Mouse (Mus musculus) small intestine, adult 2 months (tissue): Measurements from ENCODE around the gene Cd63. TPM values are rescaled to one million over a fixed set of nuclear protein-coding genes. Genes with fewer than 3 reads are reported as not detected.

Source experiments
- H3K27ac ChIP-seq: fragments of 200-500 bp; 2 replicates; pipeline ENCODE4 v1.5.1; 2012; ENCODE audit warnings: low read depth, low read length, control low read depth, inconsistent platforms; ENCODE audit not compliant: insufficient read depth
- H3K27me3 ChIP-seq: fragments of 200-500 bp; 2 replicates; pipeline ENCODE4 v1.6.1; 2012; ENCODE audit warnings: mild to moderate bottlenecking, moderate library complexity, low read length, inconsistent platforms; ENCODE audit not compliant: control insufficient read depth, insufficient read depth
- H3K36me3 ChIP-seq: fragments of 200-500 bp; 2 replicates; pipeline ENCODE4 v1.6.1; 2012; ENCODE audit warnings: mild to moderate bottlenecking, low read length, control low read depth, inconsistent platforms; ENCODE audit not compliant: control insufficient read depth, insufficient read depth
- H3K4me1 ChIP-seq: fragments of 200-500 bp; 2 replicates; pipeline ENCODE4 v1.6.1; 2012; ENCODE audit warnings: low read length, inconsistent platforms, mixed read lengths; ENCODE audit not compliant: control insufficient read depth, insufficient read depth, insufficient read length
- H3K4me3 ChIP-seq: fragments of 200-500 bp; 2 replicates; pipeline ENCODE4 v1.5.1; 2012; ENCODE audit warnings: low read depth, mild to moderate bottlenecking, control low read depth, inconsistent platforms, low read length, moderate library complexity
- CTCF ChIP-seq: fragments of 200-500 bp; IDR thresholded peaks from 2 replicates; pipeline ENCODE4 v1.5.1; 2012; ENCODE audit warnings: low read depth, mild to moderate bottlenecking, control low read depth, inconsistent platforms, low read length, moderate library complexity, mixed read lengths; ENCODE audit not compliant: insufficient replicate concordance, insufficient read length; ENCODE audit errors: extremely low read depth
- POLR2A ChIP-seq: fragments of 200-500 bp; IDR thresholded peaks from 2 replicates; pipeline ENCODE4 v1.6.1; 2012; ENCODE audit warnings: low read depth, mild to moderate bottlenecking, control low read depth, inconsistent platforms, low read length, moderate library complexity
- WGBS: fragments of 180-500 bp; shearing (Covaris S2); methylation state at CpG from one replicate; pipeline ENCODE4 v1.1.7; 2018; 5-methylcytosine and 5-hydroxymethylcytosine counted together
- polyA plus RNA-seq: library from polyadenylated mRNA; depleted of rRNA; stranded (reverse); fragments of >200 nt; gene quantifications from 2 replicates; pipeline ENCODE4 v1.2.3, GENCODE M21; 2012

Gene Cd63
- polyA plus RNA-seq, 1 experiment: 91.5 TPM

GRCm38 (mm10) chr10:128895952-128896693 lies 4.7 kb upstream of the Cd63 start:
- WGBS: 25% methylated on average over 17 of the region's 17 CpGs
- no peaks in the 10 kb centered on the region for H3K36me3 ChIP-seq
- H3K4me3 ChIP-seq: no peak overlapping the region
- peaks cover under 1% of the 10 kb centered on the region for H3K4me1 ChIP-seq
- no peak overlapping the region for H3K27ac ChIP-seq
- TF ChIP-seq CTCF (no peak), POLR2A (no peak)
- peaks cover 15% of the 10 kb centered on the region for H3K27me3 ChIP-seq

GRCm38 (mm10) chr10:128896807-128897206 lies 4.0 kb upstream of the Cd63 start:
- TF ChIP-seq CTCF: no peak
- no peak for TF ChIP-seq POLR2A
- Histone ChIP-seq H3K27me3 (peaks cover 12% of the 10 kb centered on the region), H3K4me3 (no peak overlapping the region), H3K27ac (no peak overlapping the region), H3K36me3 (no peaks in the 10 kb centered on the region), H3K4me1 (no peaks in the 10 kb centered on the region)
- WGBS: 31% methylated on average over 1 of the region's 1 CpGs

- 27% methylated on average over 1 of the region's 1 CpGs for WGBS
- H3K4me3 ChIP-seq: no peak overlapping the region
- no peaks in the 10 kb centered on the region for H3K4me1 ChIP-seq
- H3K27me3 ChIP-seq: peaks cover 7% of the 10 kb centered on the region; the same call in 1 of the 2 replicates
- TF ChIP-seq CTCF: no peak
- no peak for TF ChIP-seq POLR2A
- no peaks in the 10 kb centered on the region for H3K36me3 ChIP-seq
- H3K27ac ChIP-seq: no peak overlapping the region
Measured at GRCm38 (mm10) chr10:128897501-128897900, 3.3 kb upstream of the Cd63 start.

- Histone ChIP-seq H3K27ac (no peak overlapping the region), H3K4me1 (peaks cover 4% of the 10 kb centered on the region; the same call in 1 of the 2 replicates), H3K27me3 (peaks cover 7% of the 10 kb centered on the region; the same call in 1 of the 2 replicates), H3K4me3 (no peak overlapping the region), H3K36me3 (no peaks in the 10 kb centered on the region)
- 82% methylated on average over 6 of the region's 6 CpGs for WGBS
- no peak for TF ChIP-seq POLR2A
- no peak for TF ChIP-seq CTCF
Measured at GRCm38 (mm10) chr10:128899759-128900490, 864 bp upstream of the Cd63 start.

- H3K27ac ChIP-seq: no peak overlapping the region
- 0 out of 2 replicates have a peak, but pooled peaks cover 7% of the 10 kb centered on the region for H3K27me3 ChIP-seq
- H3K36me3 ChIP-seq: no peaks in the 10 kb centered on the region
- WGBS: 91% methylated on average over 1 of the region's 1 CpGs
- no peak for TF ChIP-seq CTCF
- no peak for TF ChIP-seq POLR2A
- H3K4me1 ChIP-seq: peaks cover 4% of the 10 kb centered on the region; the same call in 1 of the 2 replicates
- no peak overlapping the region for H3K4me3 ChIP-seq
Measured at GRCm38 (mm10) chr10:128901409-128901808, 620 bp downstream of the Cd63 start.

- Histone ChIP-seq H3K4me3 (no peak overlapping the region), H3K27ac (no peak overlapping the region), H3K36me3 (no peaks in the 10 kb centered on the region), H3K27me3 (no peaks in the 10 kb centered on the region), H3K4me1 (peaks cover 4% of the 10 kb centered on the region; the same call in 1 of the 2 replicates)
- TF ChIP-seq POLR2A (no peak), CTCF (no peak)
- 84% methylated on average over 3 of the region's 3 CpGs for WGBS
Measured at GRCm38 (mm10) chr10:128902409-128902988, 1.7 kb downstream of the Cd63 start.

GRCm38 (mm10) chr10:128904812-128905211 lies 4.0 kb downstream of the Cd63 start:
- Histone ChIP-seq H3K27me3 (no peaks in the 10 kb centered on the region; the same call in 1 of the 2 replicates), H3K4me3 (no peak overlapping the region), H3K27ac (no peak overlapping the region), H3K4me1 (peaks cover 7% of the 10 kb centered on the region; the same call in 1 of the 2 replicates), H3K36me3 (no peaks in the 10 kb centered on the region)
- WGBS: 48% methylated on average over 5 of the region's 5 CpGs
- no peak for TF ChIP-seq CTCF
